Mouse (Mus musculus): ENCODE results near the gene Fbln7. TPM values are rescaled to one million over a fixed set of nuclear protein-coding genes. Genes with fewer than 3 reads are reported as not detected.

Fbln7 gene
- polyA plus RNA-seq, 1 experiment from 2014 or later = 12.4 TPM

GRCm38 (mm10) chr2:128943538-128944528 lies 81.1 kb downstream of the Fbln7 start, which contains the start of gene Zc3h8:
Gene Zc3h8, minus strand, starts transcription at chr2:128944077.
- Histone ChIP-seq H3K9me3 (ENCODE audit: control insufficient read depth, low read length) (no peaks in the 10 kb centered on the region), H3K4me1 (ENCODE audit: control insufficient read depth, insufficient read depth, low read length) (peaks cover 4% of the 10 kb centered on the region; the same call in 1 of the 2 replicates), H3K27ac (ENCODE audit: low read length) (peak within 1 kb of the TSS; percentile 77), H3K4me2 (ENCODE audit: low read depth, low read length) (peak within 1 kb of the TSS; percentile 73), H3K4me3 (ENCODE audit: low read length) (peak within 1 kb of the TSS; percentile 82), H3K36me3 (ENCODE audit: control insufficient read depth, insufficient read depth, low read length) (no peaks in the 10 kb centered on the region), H3K9ac (ENCODE audit: low read depth, low read length) (peak within 1 kb of the TSS; percentile 84), H3K27me3 (replicated peaks; ENCODE audit: control insufficient read depth, insufficient read depth, low read length) (no peaks in the 10 kb centered on the region)
- 1% methylated on average over 65 of the region's 65 CpGs for WGBS
- peak; percentile 96 for ATAC-seq

Small RNA genes lying within 50 kb of the gene (microRNA-seq; reads per million reads assigned to microRNA genes)
- not detected for gene Gm22859

Other genes with a start within 250 kb of the Fbln7 start
- gene Anapc1, start 175.6 kb upstream of the Fbln7 start, polyA plus RNA-seq (2015; fragmentation: Nextera tagmentation; extraction: Ambion mirVana) = 39.8 and 41.7 TPM in 2 replicates
- gene Mertk, start 164.0 kb upstream of the Fbln7 start, polyA plus RNA-seq (2015; fragmentation: Nextera tagmentation; extraction: Ambion mirVana) = 13.5 and 15.0 TPM in 2 replicates
- gene Tmem87b, start 44.9 kb upstream of the Fbln7 start, polyA plus RNA-seq (2015; fragmentation: Nextera tagmentation; extraction: Ambion mirVana) = 54.6 and 62.4 TPM in 2 replicates
- 5.7 and 6.1 TPM in 2 replicates for gene Zc3h8, start 81.1 kb downstream of the Fbln7 start, polyA plus RNA-seq (2015; fragmentation: Nextera tagmentation; extraction: Ambion mirVana)
- 0.89 and 1.2 TPM in 2 replicates for gene Zc3h6, start 104.4 kb downstream of the Fbln7 start, polyA plus RNA-seq (2015; fragmentation: Nextera tagmentation; extraction: Ambion mirVana)
- gene Gm10762, start 104.7 kb downstream of the Fbln7 start, polyA plus RNA-seq (2015; fragmentation: Nextera tagmentation; extraction: Ambion mirVana) = 6.8 and 7.8 TPM in 2 replicates
- 0.05 and 0.12 TPM in 2 replicates for gene Vinac1, start 185.2 kb downstream of the Fbln7 start, polyA plus RNA-seq (2015; fragmentation: Nextera tagmentation; extraction: Ambion mirVana)
- 8.2 and 9.1 TPM in 2 replicates for gene Ttl, start 203.0 kb downstream of the Fbln7 start, polyA plus RNA-seq (2015; fragmentation: Nextera tagmentation; extraction: Ambion mirVana)
- 19.6 and 21.8 TPM in 2 replicates for gene Polr1b, start 238.0 kb downstream of the Fbln7 start, polyA plus RNA-seq (2015; fragmentation: Nextera tagmentation; extraction: Ambion mirVana)